22 mouse cellular contexts compared by ENCODE assay signal in the genomic region with DNA sequence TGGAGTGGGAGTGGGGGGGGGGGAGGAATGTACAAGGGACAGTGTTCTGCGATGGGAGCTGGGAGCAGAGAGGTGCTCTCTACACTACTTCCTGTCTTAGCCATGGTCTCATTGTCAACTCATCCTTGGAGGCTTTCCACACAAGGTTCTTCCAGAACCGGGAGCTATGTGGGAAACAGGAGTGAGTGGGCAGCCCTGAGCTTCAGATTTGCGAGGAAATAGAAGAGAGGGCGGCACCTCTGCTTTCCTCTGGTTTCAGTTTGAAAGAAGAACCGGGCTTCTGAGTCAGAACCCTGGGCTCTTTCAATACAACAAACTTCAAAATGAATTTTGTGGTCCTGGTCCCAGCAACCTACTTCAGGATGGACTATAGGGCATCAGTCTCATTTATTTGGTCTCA. TPM values are rescaled to one million over a fixed set of nuclear protein-coding genes. Genes with fewer than 3 reads are reported as not detected.
DNase-seq lines count a peak whose midpoint lies in the region; ATAC-seq lines count a peak whose summit lies in the region.
"Had no signal": no experiment of that assay in that cellular context is flagged by ENCODE, and none has a peak within 500 bp of the region (broad histone marks: within the 10 kb centered on the region; RNA-seq: fewer than 3 reads in every experiment).

No protein-coding gene starts in this region.

- no peak overlapping the region for H3K27ac ChIP-seq in heart, embryonic 10.5 days
- H3K27ac ChIP-seq: embryonic facial prominence, embryonic 12.5 days; embryonic facial prominence, embryonic 15.5 days; forebrain, embryonic 15.5 days; heart, embryonic 13.5 days; hindbrain, embryonic 12.5 days; hindbrain, embryonic 15.5 days had no signal

- no peak overlapping the region for H3K4me3 ChIP-seq in heart, embryonic 10.5 days
- H3K4me3 ChIP-seq: embryonic facial prominence, embryonic 12.5 days; embryonic facial prominence, embryonic 15.5 days; forebrain, embryonic 15.5 days; heart, embryonic 13.5 days; hindbrain, embryonic 12.5 days; hindbrain, embryonic 15.5 days had no signal

- ATAC-seq in frontal cortex, adult (ENCODE audit: low TSS enrichment): peak; percentile 57
- ATAC-seq: activated CD4-positive, CD25-positive, alpha-beta regulatory T cell, adult 4 months; intestine, postnatal 0 days had no signal

- no peaks in the 10 kb centered on the region for H3K27me3 ChIP-seq in heart, embryonic 10.5 days (ENCODE audit: insufficient read depth, poor library complexity, severe bottlenecking)
- H3K27me3 ChIP-seq: embryonic facial prominence, embryonic 12.5 days; embryonic facial prominence, embryonic 15.5 days; forebrain, embryonic 15.5 days; heart, embryonic 13.5 days; hindbrain, embryonic 12.5 days; hindbrain, embryonic 15.5 days had no signal

- H3K36me3 ChIP-seq in heart, embryonic 10.5 days: 0 out of 2 replicates have a peak, but pooled peaks cover 4% of the 10 kb centered on the region
- H3K36me3 ChIP-seq: embryonic facial prominence, embryonic 12.5 days; embryonic facial prominence, embryonic 15.5 days had no signal

- WGBS in heart, embryonic 10.5 days: 80% methylated on average over 5 of the region's 5 CpGs

- H3K4me1 ChIP-seq in heart, embryonic 10.5 days: peaks cover 25% of the 10 kb centered on the region
- H3K4me1 ChIP-seq: embryonic facial prominence, embryonic 12.5 days; embryonic facial prominence, embryonic 15.5 days; forebrain, embryonic 15.5 days had no signal

- no peaks in the 10 kb centered on the region for H3K9me3 ChIP-seq in heart, embryonic 10.5 days
- H3K9me3 ChIP-seq: embryonic facial prominence, embryonic 12.5 days; embryonic facial prominence, embryonic 15.5 days; forebrain, embryonic 15.5 days; heart, embryonic 13.5 days; hindbrain, embryonic 12.5 days; hindbrain, embryonic 15.5 days had no signal

- DNase-seq in frontal cortex, postnatal 10 days (ENCODE audit: low spot score in 2 of 2): no peak
- DNase-seq in heart, embryonic 10.5 days (ENCODE audit: low spot score): peak; percentile 39
- no peak for DNase-seq in heart, postnatal 4 days
- DNase-seq in brain, adult 2 months (ENCODE audit: low read depth, low spot score): peak; percentile 80
- no peak for DNase-seq in thymus, postnatal 4 days
- DNase-seq: adrenal gland, adult 8-10 months; adrenal gland, postnatal 25 days; cerebellum, adult 11 months; cerebellum, adult 2 months; cerebellum, adult 9-11 months; cerebellum, postnatal 25 days; gastrocnemius, postnatal 36 days; heart, postnatal 14 days had no signal

RNA-seq across cellular contexts. Expression of gene Cdca7l, which starts 43.7 kb away (rescaled TPM):
- polyA plus RNA-seq in heart, embryonic 10.5 days (2016; fragmentation: Nextera tagmentation; extraction: Ambion mirVana): 18.5 and 30.7 TPM in 2 replicates
- total RNA-seq in heart, postnatal 4 days (2021): 1 to 10 TPM; 6.5 to 7.3 TPM

Comparison
In these comparisons a context has a peak if more than half of its experiments do, and no peak if none do; other contexts are left out.
1. DNase-seq: peak in heart, embryonic 10.5 days (single experiment) and brain, adult 2 months (single experiment); none in frontal cortex, postnatal 10 days (0 of 2), heart, postnatal 4 days (single experiment) and thymus, postnatal 4 days (single experiment).